Mouse (Mus musculus): ENCODE data around the gene Tmem132e. TPM values are rescaled to one million over a fixed set of nuclear protein-coding genes. Genes with fewer than 3 reads are reported as not detected.

Gene Tmem132e
- not detected for total RNA-seq (2023)

GRCm38 (mm10) chr11:82388371-82389313, at the start of gene Tmem132e:
Gene Tmem132e (plus strand): TSS chr11:82388900.

Other genes with a start within 250 kb of the Tmem132e start
- 1 to 10 TPM in 1 of 2 experiments, not detected in 1; 1.3 TPM for gene Ccl1, start 83.2 kb upstream of the Tmem132e start, total RNA-seq (2023)